8 mouse cellular contexts compared by ENCODE assay signal in genomic region chr16:58669917-58670630, GRCm38 (mm10). TPM values are rescaled to one million over a fixed set of nuclear protein-coding genes. Genes with fewer than 3 reads are reported as not detected.
DNase-seq lines count a peak whose midpoint lies in the region; ATAC-seq and TF ChIP-seq lines count a peak whose summit lies in the region.

Gene Cpox (plus strand): TSS chr16:58670292.

- under 1% methylated on average over 47 of the region's 51 CpGs for WGBS in heart, embryonic 11.5 days (ENCODE audit: insufficient replicate concordance)
- 0% methylated on average over 51 of the region's 51 CpGs for WGBS in kidney, embryonic 16.5 days
- WGBS in liver, adult 2 months = under 1% methylated on average over 51 of the region's 51 CpGs

- H3ac ChIP-seq in myocyte (ENCODE audit: control insufficient read depth, insufficient read length) = peak within 1 kb of the TSS; percentile 67

- H3K4me1 ChIP-seq in heart, embryonic 11.5 days (ENCODE audit: control insufficient read depth, insufficient read depth, low read length) = peaks cover 7% of the 10 kb centered on the region; the same call in 1 of the 2 replicates
- H3K4me1 ChIP-seq in kidney, embryonic 16.5 days (ENCODE audit: insufficient read depth, low read length) = peaks cover 9% of the 10 kb centered on the region
- H3K4me1 ChIP-seq in liver, adult 2 months (ENCODE audit: control insufficient read depth, insufficient read depth, low read length) = peaks cover 10% of the 10 kb centered on the region; the same call in 1 of the 2 replicates

- H3K9me3 ChIP-seq in heart, embryonic 11.5 days (replicated peaks; ENCODE audit: control insufficient read depth, low read length) = no peaks in the 10 kb centered on the region
- no peaks in the 10 kb centered on the region for H3K9me3 ChIP-seq in kidney, embryonic 16.5 days (ENCODE audit: low read length)

- ATAC-seq in erythroblast, adult 5-6 weeks (replicated peaks; ENCODE audit: low FRiP score, poor library complexity, severe bottlenecking) = peak; percentile 87
- ATAC-seq in heart, embryonic 11.5 days (replicated peaks; ENCODE audit: insufficient number of reproducible peaks, low FRiP score, low TSS enrichment) = peak; percentile 99
- ATAC-seq in kidney, embryonic 16.5 days (ENCODE audit: low FRiP score, low TSS enrichment) = peak; percentile 98

- H3K79me2 ChIP-seq in liver, adult 2 months (ENCODE audit: control insufficient read depth, insufficient read depth, low read length) = peaks cover 10% of the 10 kb centered on the region; the same call in 1 of the 2 replicates
- peaks cover 15% of the 10 kb centered on the region for H3K79me2 ChIP-seq in myocyte (ENCODE audit: control insufficient read depth, insufficient read depth)

- peak within 1 kb of the TSS; percentile 93 for H3K9ac ChIP-seq in heart, embryonic 11.5 days (ENCODE audit: low read depth, low read length)
- peak within 1 kb of the TSS; percentile 94 for H3K9ac ChIP-seq in kidney, embryonic 16.5 days (replicated peaks; ENCODE audit: low read length)
- peak within 1 kb of the TSS; percentile 90 for H3K9ac ChIP-seq in liver, adult 2 months (ENCODE audit: low read depth, low read length)

- TF ChIP-seq POLR2A in liver, adult 2 months (IDR thresholded peaks at IDR 0.05; ENCODE audit: extremely low read depth, insufficient read depth, low read length) = peak; percentile 86
- TF ChIP-seq POLR2A in myocyte (IDR thresholded peaks at IDR 0.05; ENCODE audit: insufficient read length, low read depth) = peak; percentile 56

- H3K27ac ChIP-seq in heart, embryonic 11.5 days (ENCODE audit: low read depth, low read length) = peak within 1 kb of the TSS; percentile 94
- H3K27ac ChIP-seq in kidney, embryonic 16.5 days (ENCODE audit: low read length) = peak within 1 kb of the TSS; percentile 90
- H3K27ac ChIP-seq in liver, adult 2 months (replicated peaks; ENCODE audit: insufficient read depth, low read depth, low read length) = peak within 1 kb of the TSS; percentile 90

- peak within 1 kb of the TSS; percentile 97 for H3K4me3 ChIP-seq in heart, embryonic 11.5 days (ENCODE audit: low read depth, low read length)
- peak within 1 kb of the TSS; percentile 92 for H3K4me3 ChIP-seq in kidney, embryonic 16.5 days (ENCODE audit: low read length)
- H3K4me3 ChIP-seq in liver, adult 2 months (ENCODE audit: insufficient read depth, low read depth, low read length) = peak within 1 kb of the TSS; percentile 88
- peak within 1 kb of the TSS; percentile 67 for H3K4me3 ChIP-seq in myocyte

- TF ChIP-seq CTCF in liver, adult 2 months (IDR thresholded peaks at IDR 0.05; ENCODE audit: low read depth, low read length) = 0 out of 2 replicates have a peak, but pooled peaks have one; percentile 10

- H3K36me3 ChIP-seq in heart, embryonic 11.5 days (ENCODE audit: control insufficient read depth, insufficient read depth, low read length) = peaks cover 8% of the 10 kb centered on the region
- peaks cover 17% of the 10 kb centered on the region for H3K36me3 ChIP-seq in kidney, embryonic 16.5 days (ENCODE audit: insufficient read depth, low read length)
- peaks cover 21% of the 10 kb centered on the region for H3K36me3 ChIP-seq in liver, adult 2 months (ENCODE audit: control insufficient read depth, insufficient read depth, low read length)
- peaks cover 17% of the 10 kb centered on the region for H3K36me3 ChIP-seq in myocyte (ENCODE audit: control insufficient read depth, insufficient read depth)
- H3K36me3 ChIP-seq in splenic B cell, adult 2 months (ENCODE audit: control insufficient read depth, insufficient read depth, low read length, poor library complexity, severe bottlenecking) = no peaks in the 10 kb centered on the region

- H3K4me2 ChIP-seq in heart, embryonic 11.5 days = peak within 1 kb of the TSS; percentile 70
- H3K4me2 ChIP-seq in kidney, embryonic 16.5 days (replicated peaks; ENCODE audit: low read depth, low read length) = peak within 1 kb of the TSS; percentile 86
- H3K4me2 ChIP-seq in myocyte (ENCODE audit: low read depth) = peak within 1 kb of the TSS; percentile 86

- DNase-seq in B cell, adult 2 months = peak; percentile 71 to 77
- DNase-seq in brain, adult 2 months (ENCODE audit: low read depth, low spot score) = peak; percentile 96
- peak; percentile 88 for DNase-seq in liver, adult 2 months (ENCODE audit: extremely low read depth, low read depth, low spot score)
- DNase-seq in splenic B cell, adult 2 months (ENCODE audit: low read depth, low spot score) = peak; percentile 80

- H3K27me3 ChIP-seq in heart, embryonic 11.5 days (ENCODE audit: control insufficient read depth, insufficient read depth, low read length) = no peaks in the 10 kb centered on the region
- H3K27me3 ChIP-seq in kidney, embryonic 16.5 days (ENCODE audit: insufficient read depth, low read length) = no peaks in the 10 kb centered on the region
- H3K27me3 ChIP-seq in liver, adult 2 months (ENCODE audit: control insufficient read depth, insufficient read depth, low read length) = no peaks in the 10 kb centered on the region
- H3K27me3 ChIP-seq in myocyte (ENCODE audit: control insufficient read depth, insufficient read depth, insufficient read length) = no peaks in the 10 kb centered on the region
- no peaks in the 10 kb centered on the region for H3K27me3 ChIP-seq in splenic B cell, adult 2 months (ENCODE audit: control insufficient read depth, insufficient read depth, low read length, poor library complexity, severe bottlenecking)

TF ChIP-seq in myocyte, 11 proteins besides CTCF, POLR2A, EP300 and RAD21:
- TF ChIP-seq MYOG (IDR thresholded peaks at IDR 0.05; ENCODE audit: control insufficient read depth in 1 of 3, insufficient read depth in 1 of 3, insufficient read length in 2 of 3, low read depth in 2 of 3) (peak in 2 of 3 experiments; percentile 46 to 67), MYOD1 (IDR thresholded peaks at IDR 0.05; ENCODE audit: control insufficient read depth in 1 of 3, insufficient read length in 2 of 3, low read depth in 2 of 3) (peak in 2 of 3 experiments; percentile 29 to 68), TCF3 (IDR thresholded peaks at IDR 0.05; ENCODE audit: insufficient read length, low read depth) (no peak), E2F4 (IDR thresholded peaks at IDR 0.05; ENCODE audit: insufficient read depth) (no peak), POLR2AphosphoS2 (IDR thresholded peaks at IDR 0.05; ENCODE audit: insufficient read length, low read depth) (peak; percentile 68)

RNA-seq across cellular contexts. Expression of gene Cpox, which starts in this region (rescaled TPM):
- total RNA-seq in erythroblast, adult 5-6 weeks (2015; ENCODE audit: low replicate concordance) = 410 and 442 TPM in 2 replicates
- 412 and 476 TPM in 2 replicates for total RNA-seq in erythroblast, adult 5-6 weeks (2017; ENCODE audit: low replicate concordance)
- polyA plus RNA-seq in heart, embryonic 11.5 days (2014; fragmentation: Nextera tagmentation; extraction: Ambion mirVana) = 45.7 and 67.7 TPM in 2 replicates
- 34.5 and 42.7 TPM in 2 replicates for polyA plus RNA-seq in kidney, embryonic 16.5 days (2015; fragmentation: Nextera tagmentation; extraction: Ambion mirVana)
- total RNA-seq in liver, adult 2 months (2014; rRNA removed) = 59.9 and 68.1 TPM in 2 replicates
- 65.0 and 75.2 TPM in 2 replicates for polyA plus RNA-seq in liver, adult 2 months (2012; rRNA removed)
- polyA plus RNA-seq in myocyte (2012; fragmentation: generic; extraction: Trizol) = 20.0 TPM

Comparison
In these comparisons a context has a peak if more than half of its experiments do, and no peak if none do; other contexts are left out.
1. Peak in every context shown above with its lines: DNase-seq, ATAC-seq, H3K4me3 ChIP-seq and H3K27ac ChIP-seq.